Mouse (Mus musculus): Measurements from ENCODE around the gene Hs3st4. TPM values are rescaled to one million over a fixed set of nuclear protein-coding genes. Genes with fewer than 3 reads are reported as not detected.

Gene Hs3st4
- polyA plus RNA-seq, 1 experiment = 2.3 TPM

DNA sequence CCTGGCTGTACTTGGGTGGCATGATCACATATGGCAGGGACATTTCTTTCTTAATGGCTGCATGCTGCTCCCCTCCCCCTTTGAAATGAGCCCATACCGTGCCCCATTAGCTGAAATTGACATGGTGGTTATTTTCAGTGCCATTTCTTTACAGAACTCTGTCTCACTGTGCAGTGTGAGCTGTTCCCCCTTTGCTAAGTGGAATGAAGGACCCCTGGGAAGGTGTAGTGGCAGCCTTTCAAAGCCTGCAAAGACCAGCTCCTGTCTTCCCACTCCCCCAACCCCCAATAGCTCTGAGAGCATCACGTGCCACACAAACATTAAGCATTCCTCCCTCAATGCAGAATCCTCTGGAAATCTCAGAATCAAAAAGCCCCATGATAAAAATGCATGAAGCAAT lies 50.7 kb downstream of the Hs3st4 start:
- Histone ChIP-seq H3K27me3 (ENCODE audit: control insufficient read depth, insufficient read depth, low read length) (no peaks in the 10 kb centered on the region), H3K4me1 (ENCODE audit: control insufficient read depth, insufficient read depth, low read length) (no peaks in the 10 kb centered on the region), H3K27ac (ENCODE audit: control insufficient read depth, insufficient read depth, low read depth, low read length) (no peak overlapping the region), H3K36me3 (ENCODE audit: control insufficient read depth, insufficient read depth, low read length) (no peaks in the 10 kb centered on the region), H3K4me3 (ENCODE audit: control insufficient read depth, low read depth, low read length) (no peak overlapping the region)
- TF ChIP-seq POLR2A (IDR thresholded peaks at IDR 0.05; ENCODE audit: control insufficient read depth, low read depth, low read length) = no peak

DNA sequence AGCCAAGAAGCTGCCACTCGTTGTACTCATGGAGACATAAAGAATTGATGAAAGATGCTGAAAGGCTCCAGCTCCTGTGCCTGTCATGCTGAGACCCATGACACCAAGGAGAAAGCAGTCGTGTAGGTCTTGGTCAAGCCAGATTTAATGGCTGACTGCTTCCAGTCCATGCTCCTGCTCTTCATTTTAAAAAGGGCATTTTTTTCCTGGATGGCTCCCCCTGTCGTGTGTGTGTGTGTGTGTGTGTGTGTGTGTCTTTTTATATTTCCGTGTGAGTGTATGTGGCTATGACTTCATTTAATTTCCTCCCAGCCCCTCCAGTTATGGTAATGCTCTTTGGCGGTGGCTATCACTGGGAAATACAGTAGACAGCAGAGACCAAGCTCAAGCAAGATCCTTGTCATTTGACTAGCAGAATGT lies 54.6 kb downstream of the Hs3st4 start:
- Histone ChIP-seq H3K4me1 (ENCODE audit: control insufficient read depth, insufficient read depth, low read length) (no peaks in the 10 kb centered on the region), H3K36me3 (ENCODE audit: control insufficient read depth, insufficient read depth, low read length) (no peaks in the 10 kb centered on the region), H3K27me3 (ENCODE audit: control insufficient read depth, insufficient read depth, low read length) (no peaks in the 10 kb centered on the region), H3K4me3 (ENCODE audit: control insufficient read depth, low read depth, low read length) (no peak overlapping the region), H3K27ac (ENCODE audit: control insufficient read depth, insufficient read depth, low read depth, low read length) (no peak overlapping the region)
- TF ChIP-seq POLR2A (IDR thresholded peaks at IDR 0.05; ENCODE audit: control insufficient read depth, low read depth, low read length) (no peak), CTCF (IDR thresholded peaks at IDR 0.05; ENCODE audit: control insufficient read depth, insufficient read depth, insufficient replicate concordance, low read depth, low read length) (no peak)

DNA sequence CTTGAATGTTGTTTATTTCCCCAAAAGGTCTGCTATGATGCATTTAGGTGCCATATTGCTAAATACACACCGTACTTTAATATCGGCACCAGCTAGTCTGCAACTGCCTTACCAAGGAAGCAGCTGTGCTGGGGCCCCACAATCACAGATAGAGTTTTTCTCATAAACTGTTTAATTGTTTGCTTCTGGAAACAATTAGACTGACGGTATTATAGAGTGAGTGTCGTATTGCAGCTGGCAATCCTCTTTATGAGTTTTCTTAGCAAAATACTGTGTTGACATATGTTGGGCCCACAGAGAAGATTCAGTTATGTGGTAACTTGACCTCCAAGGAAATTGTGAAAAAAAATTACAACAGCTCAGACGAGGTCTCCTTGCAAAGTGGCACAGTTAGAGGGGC lies 56.5 kb downstream of the Hs3st4 start:
- Histone ChIP-seq H3K36me3 (ENCODE audit: control insufficient read depth, insufficient read depth, low read length) (no peaks in the 10 kb centered on the region), H3K27me3 (ENCODE audit: control insufficient read depth, insufficient read depth, low read length) (no peaks in the 10 kb centered on the region), H3K27ac (ENCODE audit: control insufficient read depth, insufficient read depth, low read depth, low read length) (no peak overlapping the region), H3K4me1 (ENCODE audit: control insufficient read depth, insufficient read depth, low read length) (no peaks in the 10 kb centered on the region), H3K4me3 (ENCODE audit: control insufficient read depth, low read depth, low read length) (no peak overlapping the region)
- TF ChIP-seq POLR2A (IDR thresholded peaks at IDR 0.05; ENCODE audit: control insufficient read depth, low read depth, low read length) (no peak), CTCF (IDR thresholded peaks at IDR 0.05; ENCODE audit: control insufficient read depth, insufficient read depth, insufficient replicate concordance, low read depth, low read length) (no peak)

DNA sequence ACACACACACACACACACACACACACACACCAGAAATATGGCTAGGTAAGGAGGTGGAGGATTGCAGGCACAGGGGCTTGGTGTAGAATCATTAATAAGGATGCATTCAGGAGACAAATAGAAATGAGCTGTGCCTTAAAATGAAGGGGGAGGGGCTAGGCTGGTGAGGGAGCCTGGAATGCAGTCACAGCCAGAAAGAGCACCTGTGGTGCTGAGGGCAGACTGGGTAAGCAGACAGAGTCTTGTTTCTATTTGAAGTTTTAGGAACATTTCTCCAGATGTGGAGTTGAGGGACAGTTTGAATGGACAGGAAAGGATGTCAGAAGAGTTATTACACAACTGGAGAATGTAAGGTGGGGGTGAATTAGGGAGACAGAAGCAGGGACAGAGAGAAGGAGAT lies 64.7 kb downstream of the Hs3st4 start:
- no peaks in the 10 kb centered on the region for H3K27me3 ChIP-seq (ENCODE audit: control insufficient read depth, insufficient read depth, low read length)
- no peaks in the 10 kb centered on the region for H3K4me1 ChIP-seq (ENCODE audit: control insufficient read depth, insufficient read depth, low read length)

DNA sequence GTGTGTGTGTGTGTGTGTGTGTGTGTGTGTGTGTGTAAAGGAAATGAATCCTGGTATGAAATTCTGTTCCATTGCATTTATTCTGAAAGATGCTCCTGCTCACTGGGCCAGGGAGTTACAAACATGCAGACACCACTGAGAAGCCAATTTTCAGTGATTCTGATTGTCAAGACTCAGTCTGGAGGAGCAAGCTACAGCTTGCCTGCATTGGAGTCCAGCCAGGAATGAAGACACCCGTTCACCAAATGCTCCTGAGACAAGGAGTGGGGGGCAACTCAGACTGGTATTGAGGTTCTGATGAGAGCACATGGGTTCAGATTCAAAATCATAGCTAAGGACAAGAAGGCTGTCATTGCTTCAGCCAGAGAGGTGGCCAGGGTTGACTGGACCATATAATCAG lies 66.3 kb downstream of the Hs3st4 start:
- Histone ChIP-seq H3K4me3 (ENCODE audit: control insufficient read depth, low read depth, low read length) (no peak overlapping the region), H3K4me1 (ENCODE audit: control insufficient read depth, insufficient read depth, low read length) (no peaks in the 10 kb centered on the region), H3K27ac (ENCODE audit: control insufficient read depth, insufficient read depth, low read depth, low read length) (no peak overlapping the region), H3K36me3 (ENCODE audit: control insufficient read depth, insufficient read depth, low read length) (no peaks in the 10 kb centered on the region), H3K27me3 (ENCODE audit: control insufficient read depth, insufficient read depth, low read length) (no peaks in the 10 kb centered on the region)
- TF ChIP-seq CTCF (IDR thresholded peaks at IDR 0.05; ENCODE audit: control insufficient read depth, insufficient read depth, insufficient replicate concordance, low read depth, low read length) (no peak), POLR2A (IDR thresholded peaks at IDR 0.05; ENCODE audit: control insufficient read depth, low read depth, low read length) (no peak)

More for the DNA sequence above, 64.7 kb downstream of the Hs3st4 start:
- TF ChIP-seq CTCF (IDR thresholded peaks at IDR 0.05; ENCODE audit: control insufficient read depth, insufficient read depth, insufficient replicate concordance, low read depth, low read length) (no peak), POLR2A (IDR thresholded peaks at IDR 0.05; ENCODE audit: control insufficient read depth, low read depth, low read length) (no peak)
- Histone ChIP-seq H3K4me3 (ENCODE audit: control insufficient read depth, low read depth, low read length) (no peak overlapping the region), H3K36me3 (ENCODE audit: control insufficient read depth, insufficient read depth, low read length) (no peaks in the 10 kb centered on the region), H3K27ac (ENCODE audit: control insufficient read depth, insufficient read depth, low read depth, low read length) (no peak overlapping the region)

DNA sequence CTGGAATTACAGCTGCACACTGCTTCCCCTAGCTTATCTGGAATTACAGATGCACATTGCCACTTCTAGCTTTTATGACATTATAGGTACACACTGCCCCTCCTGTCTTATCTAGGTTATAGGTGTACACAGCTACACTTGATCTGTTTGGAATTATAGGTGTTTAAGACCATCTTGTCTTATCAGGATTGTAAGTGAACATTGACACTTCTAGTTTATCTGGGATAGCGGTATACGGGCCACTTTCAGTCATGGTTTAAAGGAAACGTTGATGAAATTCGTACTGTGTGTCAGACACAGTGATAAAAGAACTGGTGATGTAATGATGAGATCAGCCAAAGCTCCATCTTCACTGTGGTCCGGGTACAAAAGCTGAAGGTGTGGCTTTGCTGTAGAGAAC lies 67.8 kb downstream of the Hs3st4 start:
- no peaks in the 10 kb centered on the region for H3K4me1 ChIP-seq (ENCODE audit: control insufficient read depth, insufficient read depth, low read length)
- H3K27ac ChIP-seq (ENCODE audit: control insufficient read depth, insufficient read depth, low read depth, low read length) = no peak overlapping the region
- no peaks in the 10 kb centered on the region for H3K27me3 ChIP-seq (ENCODE audit: control insufficient read depth, insufficient read depth, low read length)
- no peak overlapping the region for H3K4me3 ChIP-seq (ENCODE audit: control insufficient read depth, low read depth, low read length)
- TF ChIP-seq POLR2A (IDR thresholded peaks at IDR 0.05; ENCODE audit: control insufficient read depth, low read depth, low read length) = no peak
- TF ChIP-seq CTCF (IDR thresholded peaks at IDR 0.05; ENCODE audit: control insufficient read depth, insufficient read depth, insufficient replicate concordance, low read depth, low read length) = no peak
- no peaks in the 10 kb centered on the region for H3K36me3 ChIP-seq (ENCODE audit: control insufficient read depth, insufficient read depth, low read length)

DNA sequence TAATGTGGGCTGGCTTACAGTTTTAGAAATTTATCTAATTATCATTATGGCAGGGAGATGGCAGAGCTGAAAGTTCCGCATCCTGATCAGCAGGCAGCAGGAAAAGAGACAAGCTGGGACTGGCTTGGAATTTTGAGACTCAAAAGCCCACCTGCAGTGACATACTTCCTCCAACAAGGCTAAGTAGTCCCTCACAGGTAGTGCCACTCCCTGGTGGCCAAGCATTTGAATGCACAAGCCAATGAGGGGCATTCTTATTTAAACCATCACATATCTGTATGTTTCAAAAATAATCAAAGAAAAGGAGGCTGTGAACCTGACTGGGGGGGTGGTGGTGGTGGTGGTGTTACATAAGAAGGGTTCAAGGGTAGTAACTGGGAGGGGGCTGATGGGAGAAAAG lies 101.1 kb downstream of the Hs3st4 start:
- no peaks in the 10 kb centered on the region for H3K4me1 ChIP-seq (ENCODE audit: control insufficient read depth, insufficient read depth, low read length)
- no peak overlapping the region for H3K27ac ChIP-seq (ENCODE audit: control insufficient read depth, insufficient read depth, low read depth, low read length)
- H3K36me3 ChIP-seq (ENCODE audit: control insufficient read depth, insufficient read depth, low read length) = no peaks in the 10 kb centered on the region
- no peak for TF ChIP-seq POLR2A (IDR thresholded peaks at IDR 0.05; ENCODE audit: control insufficient read depth, low read depth, low read length)
- no peak for TF ChIP-seq CTCF (IDR thresholded peaks at IDR 0.05; ENCODE audit: control insufficient read depth, insufficient read depth, insufficient replicate concordance, low read depth, low read length)
- H3K4me3 ChIP-seq (ENCODE audit: control insufficient read depth, low read depth, low read length) = no peak overlapping the region
- no peaks in the 10 kb centered on the region for H3K27me3 ChIP-seq (ENCODE audit: control insufficient read depth, insufficient read depth, low read length)

DNA sequence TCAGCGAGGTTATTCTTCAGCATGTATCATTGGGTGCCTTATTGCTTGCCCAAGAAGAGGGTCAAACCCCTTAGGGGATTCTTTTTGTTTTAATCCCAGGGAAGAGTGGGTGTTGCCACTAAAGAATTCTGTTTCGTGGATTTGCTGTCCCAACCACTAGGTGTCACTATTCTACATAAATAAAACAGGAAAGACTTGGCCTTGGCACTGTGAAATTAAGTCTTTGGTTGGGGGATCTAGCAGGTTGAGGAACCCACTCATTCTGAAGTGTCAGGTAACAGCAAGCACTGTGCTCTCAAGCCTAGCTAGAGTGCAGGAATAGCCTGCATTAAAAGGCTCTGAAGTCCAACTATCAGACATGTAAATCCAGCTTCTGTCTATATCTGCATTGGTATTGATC lies 146.3 kb downstream of the Hs3st4 start:
- Histone ChIP-seq H3K27me3 (ENCODE audit: control insufficient read depth, insufficient read depth, low read length) (no peaks in the 10 kb centered on the region), H3K27ac (ENCODE audit: control insufficient read depth, insufficient read depth, low read depth, low read length) (no peak overlapping the region), H3K4me3 (ENCODE audit: control insufficient read depth, low read depth, low read length) (no peak overlapping the region), H3K4me1 (ENCODE audit: control insufficient read depth, insufficient read depth, low read length) (peaks cover 2% of the 10 kb centered on the region; the same call in 1 of the 2 replicates), H3K36me3 (ENCODE audit: control insufficient read depth, insufficient read depth, low read length) (no peaks in the 10 kb centered on the region)
- TF ChIP-seq POLR2A (IDR thresholded peaks at IDR 0.05; ENCODE audit: control insufficient read depth, low read depth, low read length) (no peak), CTCF (IDR thresholded peaks at IDR 0.05; ENCODE audit: control insufficient read depth, insufficient read depth, insufficient replicate concordance, low read depth, low read length) (no peak)

Data from testis, adult 2 months (tissue).